Mouse (Mus musculus) T-helper 2 cell (primary cell): ENCODE measurements around the gene Adipoq.

Experiments used
- in situ Hi-C: fragments of 300-600 bp; cut with MboI, MseI; formaldehyde crosslinking; loops from one replicate; pipeline ENCODE4 v1.15.1; 2025; ENCODE audit warnings: high pct_unique_total_duplicates

The Adipoq gene

GRCm38 (mm10) chr16:23114339-23115171 is 31.8 kb upstream of the Adipoq start:
- in situ Hi-C loops: loop anchor here (5.0 to 25.0 kb wide), 2 partner anchors 58 to 852 kb away; partner anchors contain the start of gene Tra2b

DNA sequence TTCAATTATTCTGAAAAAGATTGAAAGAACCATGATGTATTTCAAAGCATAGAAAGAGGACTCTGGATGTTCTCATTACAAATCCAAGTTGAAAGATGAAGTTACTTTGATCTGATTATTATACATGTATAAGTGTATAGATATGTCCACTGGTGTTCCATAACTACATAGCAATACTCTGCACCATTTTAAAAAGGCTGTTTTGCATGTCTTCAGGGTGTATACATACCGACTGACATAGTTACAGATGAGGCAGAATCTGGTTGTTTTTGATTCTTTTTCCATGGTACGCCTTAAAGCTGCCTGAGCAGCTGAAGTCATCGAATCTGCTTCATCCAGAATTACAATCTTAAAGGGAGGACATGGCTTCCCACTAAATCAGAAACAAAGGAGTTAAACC is 30.9 kb upstream of the Adipoq start:
- in situ Hi-C loops: loop anchor here (25.0 kb wide), 1 partner anchor 853 kb away; the partner anchor contains the start of gene Tra2b

DNA sequence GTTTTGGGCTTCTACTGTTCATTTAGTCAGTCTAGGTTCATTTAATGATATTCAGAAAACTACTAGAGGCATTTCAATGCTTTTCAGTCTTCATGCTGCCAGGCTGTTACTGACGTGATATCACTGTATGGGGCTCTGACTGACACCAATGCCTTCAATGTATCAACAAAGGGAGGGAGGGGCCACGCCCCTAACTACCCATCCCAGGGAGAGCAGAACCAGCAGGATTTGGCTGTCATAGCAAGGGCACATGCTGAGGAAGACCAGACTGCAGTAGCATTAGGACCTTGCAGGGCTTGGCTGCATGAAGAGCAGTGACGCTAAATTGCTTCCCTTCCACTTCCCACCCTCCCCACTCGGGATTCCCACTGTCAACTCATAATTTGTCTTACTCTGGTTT is 29.2 kb upstream of the Adipoq start:
- in situ Hi-C loops: loop anchor here (25.0 kb wide), 1 partner anchor 855 kb away; the partner anchor contains the start of gene Tra2b

DNA sequence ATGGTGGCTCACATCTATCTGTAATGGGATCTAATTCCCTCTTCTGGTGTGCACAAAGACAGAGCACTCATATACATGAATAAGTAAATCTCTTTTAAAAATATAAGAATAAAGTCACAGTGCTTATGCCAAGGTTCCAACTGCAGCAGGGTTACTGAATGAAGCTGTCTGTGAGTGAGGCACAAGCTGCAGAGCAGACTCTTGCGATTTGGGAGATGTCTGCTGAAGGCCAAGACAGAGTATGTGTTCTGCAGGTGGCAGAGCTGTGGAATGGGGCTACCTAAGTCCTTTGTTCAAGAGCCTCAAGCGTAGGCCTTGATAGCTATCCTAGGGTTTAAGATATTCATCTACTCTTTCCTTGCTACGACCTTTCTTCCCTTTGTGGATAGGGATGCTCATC is 23.9 kb upstream of the Adipoq start:
- in situ Hi-C loops: loop anchor here (25.0 kb wide), 1 partner anchor 860 kb away; the partner anchor contains the start of gene Tra2b

DNA sequence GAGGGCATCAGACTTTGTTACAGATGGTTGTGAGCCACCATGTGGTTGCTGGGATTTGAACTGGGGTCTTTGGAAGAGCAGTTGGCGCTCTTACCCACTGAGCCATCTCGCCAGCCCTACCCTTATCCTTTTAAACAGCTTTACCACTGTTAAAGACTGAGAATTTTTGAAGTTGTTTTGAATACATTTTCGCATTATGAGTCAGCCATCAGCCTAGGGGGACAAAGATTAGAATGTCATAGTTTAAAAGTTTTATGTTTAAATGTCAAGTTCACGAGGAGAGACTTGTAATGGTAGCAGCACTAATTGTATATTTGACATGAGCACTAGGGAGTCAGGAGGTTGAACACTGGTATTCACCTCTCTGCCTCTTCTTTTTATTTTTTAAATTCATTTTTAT is 23.2 kb upstream of the Adipoq start:
- in situ Hi-C loops: loop anchor here (25.0 kb wide), 1 partner anchor 861 kb away; the partner anchor contains the start of gene Tra2b

DNA sequence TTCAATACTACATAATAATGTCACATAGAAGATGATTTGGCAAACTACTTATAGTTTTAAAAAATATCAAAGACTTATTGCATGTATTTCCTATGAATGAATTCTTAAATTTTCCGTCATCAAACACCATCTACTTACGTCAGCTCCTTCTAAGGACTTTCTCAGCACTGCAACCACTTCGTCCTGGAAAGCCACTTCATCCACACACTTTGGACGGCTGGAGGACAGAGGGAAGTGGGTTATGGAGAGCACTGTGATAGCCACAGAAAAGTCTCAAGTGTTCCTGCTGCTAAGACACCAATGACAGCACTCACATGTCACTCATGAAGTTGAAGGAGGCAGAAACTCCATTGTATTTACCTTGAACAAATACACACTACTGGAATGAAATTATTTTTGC is 21.9 kb upstream of the Adipoq start:
- in situ Hi-C loops: loop anchor here (25.0 kb wide), 1 partner anchor 862 kb away; the partner anchor contains the start of gene Tra2b

GRCm38 (mm10) chr16:23127311-23127672 is 19.0 kb upstream of the Adipoq start:
- in situ Hi-C loops: no loop called here

GRCm38 (mm10) chr16:23127673-23128375 is 18.5 kb upstream of the Adipoq start, which contains the start of gene Rfc4:
TSS of gene Rfc4 (minus strand) at chr16:23127737.
- in situ Hi-C loops: no loop called here

DNA sequence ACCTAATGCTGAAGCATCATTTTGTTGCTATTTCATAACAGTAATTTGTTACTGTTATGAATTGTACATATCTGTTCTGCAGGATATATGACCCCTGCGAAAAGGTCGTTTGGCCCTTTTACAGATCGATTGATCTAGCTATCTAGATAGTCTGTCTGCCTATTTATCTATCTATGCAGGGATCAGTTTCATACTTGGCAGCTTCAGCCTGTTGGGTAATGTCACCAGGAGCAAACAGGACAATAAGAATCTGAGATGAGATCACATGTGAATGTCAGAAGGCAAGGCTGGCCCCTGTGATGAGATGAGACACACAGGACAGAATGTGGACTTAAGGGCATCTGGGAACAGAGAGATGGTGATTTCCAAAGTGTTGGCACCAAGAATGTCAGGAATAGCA is 16.0 kb upstream of the Adipoq start:
- in situ Hi-C loops: no loop called here

DNA sequence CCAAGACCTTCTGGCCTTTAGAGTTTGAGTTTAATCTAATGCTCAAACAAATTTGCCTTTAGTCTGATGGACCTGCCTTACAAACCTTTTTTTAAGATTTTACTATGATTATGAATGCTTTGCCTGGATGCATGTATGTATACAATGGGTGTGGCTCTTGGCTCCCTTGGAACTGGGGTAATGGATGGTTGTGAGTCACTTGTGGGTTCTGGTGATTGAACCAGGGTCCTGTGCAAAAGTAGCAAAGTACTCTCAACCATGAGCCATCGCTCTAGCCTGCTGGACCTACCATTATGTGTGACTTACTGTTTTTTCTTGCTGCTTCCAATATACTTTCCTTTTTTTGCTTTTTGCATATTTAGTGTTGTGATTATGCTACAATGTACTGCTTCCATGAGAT is 14.0 kb upstream of the Adipoq start:
- in situ Hi-C loops: no loop called here

- in situ Hi-C loops: loop anchor here (5.0 kb wide), 1 partner anchor 43 kb away; no protein-coding TSS in a partner anchor
Observed at GRCm38 (mm10) chr16:23135421-23136149, 10.8 kb upstream of the Adipoq start.

- in situ Hi-C loops: loop anchor here (5.0 kb wide), 1 partner anchor 44 kb away; no protein-coding TSS in a partner anchor
Observed at GRCm38 (mm10) chr16:23136406-23136970, 9.8 kb upstream of the Adipoq start.

GRCm38 (mm10) chr16:23140911-23141310 is 5.4 kb upstream of the Adipoq start:
- in situ Hi-C loops: no loop called here

DNA sequence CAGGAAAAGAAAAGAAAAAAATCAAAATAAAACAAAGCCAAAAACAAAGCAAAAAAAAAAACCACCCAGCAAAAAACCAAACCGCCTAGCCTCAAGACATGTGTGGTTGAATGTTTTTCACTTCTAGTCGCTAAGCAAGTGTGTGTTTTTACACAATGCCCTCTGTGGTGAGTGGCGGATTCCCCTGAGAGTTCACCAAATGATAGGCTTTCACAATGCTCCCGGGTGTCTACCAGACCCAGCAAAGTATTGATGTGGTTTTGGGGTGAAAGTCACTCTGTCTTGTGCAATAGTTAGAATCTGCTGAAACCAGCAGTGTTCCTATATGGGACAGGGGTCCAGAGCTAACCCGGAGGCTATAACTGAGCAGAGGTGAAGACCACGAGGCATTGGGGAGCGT is 2.0 kb upstream of the Adipoq start:
- in situ Hi-C loops: no loop called here

- in situ Hi-C loops: no loop called here
Observed at GRCm38 (mm10) chr16:23145211-23145610, 1.1 kb upstream of the Adipoq start.

DNA sequence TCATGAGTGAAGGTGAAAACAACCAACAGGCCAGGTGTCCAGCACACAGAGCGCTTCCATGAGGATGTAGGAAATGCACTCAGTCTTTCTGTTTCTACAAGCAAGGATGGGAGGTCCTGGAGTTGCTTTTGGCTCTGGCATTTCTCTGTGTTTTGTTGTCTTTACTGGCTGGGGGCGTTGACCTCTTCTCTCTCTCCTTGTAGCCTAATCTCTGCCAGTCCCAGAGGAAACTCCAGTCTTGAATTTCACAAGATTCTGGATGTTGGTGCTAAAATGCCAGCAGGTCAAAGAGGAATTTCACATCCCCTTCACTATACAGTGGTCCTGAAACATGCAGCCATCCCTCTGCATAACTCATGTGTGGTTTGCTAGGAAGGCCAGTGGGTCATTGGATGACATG is 2.6 kb downstream of the Adipoq start:
- in situ Hi-C loops: no loop called here

DNA sequence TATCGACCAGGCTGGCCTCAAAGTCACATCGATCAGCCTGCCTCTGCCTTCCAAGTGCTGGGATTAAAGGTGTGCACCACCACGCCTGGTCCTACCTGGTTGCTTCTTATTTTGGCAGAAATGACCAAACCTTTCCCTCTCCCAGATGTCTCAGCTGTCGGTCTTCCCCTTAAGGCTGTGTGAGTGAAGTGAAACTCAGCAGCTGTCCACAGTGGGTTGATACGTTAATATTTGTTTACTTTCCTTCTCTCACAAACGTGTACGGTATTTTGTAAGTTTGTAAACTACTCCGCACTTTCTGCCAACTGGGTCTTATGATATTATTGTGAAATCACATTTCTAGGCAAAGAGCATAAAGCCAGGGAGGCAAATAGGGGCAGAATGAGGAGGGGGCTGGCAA is 3.1 kb downstream of the Adipoq start:
- in situ Hi-C loops: no loop called here

GRCm38 (mm10) chr16:23151423-23151822 is 5.1 kb downstream of the Adipoq start:
- in situ Hi-C loops: loop anchor here (10.0 kb wide), 1 partner anchor 1787 kb away; no protein-coding TSS in a partner anchor

DNA sequence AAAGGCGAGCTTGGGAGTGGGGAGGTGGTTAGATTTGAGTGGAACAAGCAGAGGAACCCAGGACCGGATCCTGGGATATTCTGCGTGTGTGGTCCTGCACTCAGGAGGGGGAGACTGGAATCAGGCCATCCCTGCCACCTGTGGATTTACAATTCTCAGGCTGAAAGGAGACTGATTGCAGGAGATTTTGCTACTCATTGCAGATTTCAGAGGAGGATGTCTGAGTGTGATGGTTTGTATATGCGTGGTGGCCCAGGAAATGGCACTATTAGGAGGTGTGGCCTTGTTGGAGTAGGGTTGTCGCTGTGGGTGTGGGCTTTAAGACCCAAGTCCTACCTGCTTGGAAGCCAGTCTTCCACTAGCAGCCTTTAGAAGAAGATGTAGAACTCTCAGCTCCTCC is 7.9 kb downstream of the Adipoq start:
- in situ Hi-C loops: loop anchor here (10.0 kb wide), 1 partner anchor 1789 kb away; no protein-coding TSS in a partner anchor

DNA sequence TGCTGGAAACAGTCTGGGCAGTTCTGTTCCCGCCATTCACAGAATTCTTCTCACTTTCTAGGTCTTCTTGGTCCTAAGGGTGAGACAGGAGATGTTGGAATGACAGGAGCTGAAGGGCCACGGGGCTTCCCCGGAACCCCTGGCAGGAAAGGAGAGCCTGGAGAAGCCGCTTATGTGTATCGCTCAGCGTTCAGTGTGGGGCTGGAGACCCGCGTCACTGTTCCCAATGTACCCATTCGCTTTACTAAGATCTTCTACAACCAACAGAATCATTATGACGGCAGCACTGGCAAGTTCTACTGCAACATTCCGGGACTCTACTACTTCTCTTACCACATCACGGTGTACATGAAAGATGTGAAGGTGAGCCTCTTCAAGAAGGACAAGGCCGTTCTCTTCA is 10.7 kb downstream of the Adipoq start:
- in situ Hi-C loops: loop anchor here (10.0 kb wide), 1 partner anchor 1792 kb away; no protein-coding TSS in a partner anchor

GRCm38 (mm10) chr16:23158292-23158691 is 12.0 kb downstream of the Adipoq start:
- in situ Hi-C loops: loop anchor here (10.0 kb wide), 1 partner anchor 1793 kb away; no protein-coding TSS in a partner anchor
